Mouse (Mus musculus): ENCODE results near the gene Zic5.

Gene Zic5

GRCm38 (mm10) chr14:122436850-122437249 is 28.6 kb downstream of the Zic5 start:
- DNase-seq (ENCODE audit: extremely low read depth, low read depth, low spot score) = no peak

- DNase-seq (ENCODE audit: extremely low read depth, low read depth, low spot score) = no peak
Observed at GRCm38 (mm10) chr14:122434039-122434438, 31.4 kb downstream of the Zic5 start.

- DNase-seq (ENCODE audit: extremely low read depth, low read depth, low spot score) = no peak
Observed at GRCm38 (mm10) chr14:122432558-122432957, 32.9 kb downstream of the Zic5 start.

- no peak for DNase-seq (ENCODE audit: extremely low read depth, low read depth, low spot score)
Observed at GRCm38 (mm10) chr14:122427654-122428053, 37.8 kb downstream of the Zic5 start.

GRCm38 (mm10) chr14:122427204-122427560 is 38.3 kb downstream of the Zic5 start:
- DNase-seq (ENCODE audit: extremely low read depth, low read depth, low spot score) = no peak

GRCm38 (mm10) chr14:122426529-122427203 is 38.8 kb downstream of the Zic5 start:
- DNase-seq (ENCODE audit: extremely low read depth, low read depth, low spot score) = no peak

- DNase-seq (ENCODE audit: extremely low read depth, low read depth, low spot score) = no peak
Observed at GRCm38 (mm10) chr14:122424441-122424840, 41.0 kb downstream of the Zic5 start.

- no peak for DNase-seq (ENCODE audit: extremely low read depth, low read depth, low spot score)
Observed at GRCm38 (mm10) chr14:122416166-122416771, 49.2 kb downstream of the Zic5 start.

- DNase-seq (ENCODE audit: extremely low read depth, low read depth, low spot score) = no peak
Observed at GRCm38 (mm10) chr14:122414786-122415185, 50.7 kb downstream of the Zic5 start.

GRCm38 (mm10) chr14:122413542-122413928 is 51.9 kb downstream of the Zic5 start:
- no peak for DNase-seq (ENCODE audit: extremely low read depth, low read depth, low spot score)

GRCm38 (mm10) chr14:122412841-122413541 is 52.5 kb downstream of the Zic5 start:
- no peak for DNase-seq (ENCODE audit: extremely low read depth, low read depth, low spot score)

All from fat pad, adult 2 months (tissue).